Mouse (Mus musculus) G1E-ER4 (cell line): Measurements from ENCODE around the gene Vamp2. TPM values are rescaled to one million over a fixed set of nuclear protein-coding genes. Genes with fewer than 3 reads are reported as not detected.

ENCODE experiments used
- GATA1 ChIP-seq: IDR thresholded peaks from one replicate; pipeline ENCODE4 v1.8.0; 2012; ENCODE audit warnings: low read length, inconsistent platforms
- polyA plus RNA-seq: library from polyadenylated mRNA; stranded (reverse); fragments of >175 nt; gene quantifications from 2 replicates; pipeline ENCODE4 v1.2.3, GENCODE M21; 2012

Gene Vamp2
- 32.2 and 39.6 TPM in 2 replicates for polyA plus RNA-seq

- TF ChIP-seq GATA1: no peak
Measured at GRCm38 (mm10) chr11:69088103-69088855, at the start of gene Vamp2. Gene Vamp2 (plus strand): TSS chr11:69088490.

GRCm38 (mm10) chr11:69045531-69046394 lies 42.5 kb upstream of the Vamp2 start, which contains the start of gene Aurkb:
Gene Aurkb (plus strand): TSS chr11:69045647.
- TF ChIP-seq GATA1: no peak

GRCm38 (mm10) chr11:69046395-69046774 lies 41.9 kb upstream of the Vamp2 start:
- TF ChIP-seq GATA1: no peak

- no peak for TF ChIP-seq GATA1
Measured at GRCm38 (mm10) chr11:69047592-69047991, 40.7 kb upstream of the Vamp2 start.

- TF ChIP-seq GATA1: no peak
Measured at GRCm38 (mm10) chr11:69048151-69048550, 40.1 kb upstream of the Vamp2 start.

GRCm38 (mm10) chr11:69050748-69051147 lies 37.5 kb upstream of the Vamp2 start:
- TF ChIP-seq GATA1: no peak

GRCm38 (mm10) chr11:69051771-69052170 lies 36.5 kb upstream of the Vamp2 start:
- TF ChIP-seq GATA1: no peak

GRCm38 (mm10) chr11:69052824-69053421 lies 35.4 kb upstream of the Vamp2 start:
- TF ChIP-seq GATA1: no peak

- no peak for TF ChIP-seq GATA1
Measured at GRCm38 (mm10) chr11:69053848-69054247, 34.4 kb upstream of the Vamp2 start.

GRCm38 (mm10) chr11:69058265-69058664 lies 30.0 kb upstream of the Vamp2 start:
- no peak for TF ChIP-seq GATA1

GRCm38 (mm10) chr11:69058729-69059356 lies 29.4 kb upstream of the Vamp2 start:
- TF ChIP-seq GATA1: no peak

GRCm38 (mm10) chr11:69059357-69059974 lies 28.8 kb upstream of the Vamp2 start, which contains the start of gene Borcs6:
Gene Borcs6 (plus strand): TSS chr11:69059717.
- no peak for TF ChIP-seq GATA1

- TF ChIP-seq GATA1: no peak
Measured at GRCm38 (mm10) chr11:69059975-69060411, 28.3 kb upstream of the Vamp2 start.

- no peak for TF ChIP-seq GATA1
Measured at GRCm38 (mm10) chr11:69060448-69061254, 27.6 kb upstream of the Vamp2 start.
